Comparison of ENCODE assay signal across 16 mouse cellular contexts in the genomic region with DNA sequence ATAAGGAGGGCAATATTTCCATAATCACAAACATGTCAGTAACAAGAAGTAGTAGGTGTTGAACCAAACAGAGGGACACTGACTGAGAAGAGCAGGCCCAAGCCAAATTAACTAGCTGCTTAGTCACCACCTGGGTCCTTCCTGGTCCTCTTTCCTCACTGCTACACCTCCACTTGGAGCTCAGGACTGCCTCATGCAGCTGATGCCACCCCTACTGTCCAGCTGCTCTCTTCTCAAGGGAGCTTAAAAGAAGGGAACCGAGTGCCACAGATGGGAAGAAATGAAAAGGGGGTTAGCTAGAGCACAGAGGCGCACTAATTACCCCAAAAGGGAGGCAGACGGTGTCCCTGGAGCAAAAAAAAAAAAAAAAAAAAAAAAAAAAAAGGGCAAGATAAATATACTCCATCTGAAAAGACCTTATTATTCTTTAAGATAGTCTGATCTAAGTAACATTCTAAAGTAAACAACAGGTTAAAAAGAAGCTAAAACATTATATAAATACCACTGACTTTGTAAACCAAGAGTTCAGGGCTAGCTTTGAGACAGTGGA. TPM values are rescaled to one million over a fixed set of nuclear protein-coding genes. Genes with fewer than 3 reads are reported as not detected.
DNase-seq lines count a peak whose midpoint lies in the region; ATAC-seq and TF ChIP-seq lines count a peak whose summit lies in the region.
"Had no signal": no experiment of that assay in that cellular context is flagged by ENCODE, and none has a peak within 500 bp of the region (broad histone marks: within the 10 kb centered on the region; RNA-seq: fewer than 3 reads in every experiment).

No protein-coding gene starts in this region.

- H3K4me3 ChIP-seq in forebrain, embryonic 14.5 days (ENCODE audit: low read depth, low read length), result no peak overlapping the region
- no peak overlapping the region for H3K4me3 ChIP-seq in forebrain, embryonic 16.5 days (replicated peaks; ENCODE audit: low read length)
- no peak overlapping the region for H3K4me3 ChIP-seq in liver, embryonic 12.5 days
- H3K4me3 ChIP-seq: forebrain, embryonic 15.5 days; heart, embryonic 15.5 days; hindbrain, embryonic 15.5 days had no signal

- no peak for TF ChIP-seq CTCF in brain, embryonic 14.5 days (IDR thresholded peaks at IDR 0.05; ENCODE audit: borderline replicate concordance, extremely low read depth, insufficient read depth, insufficient read length)

- H3K27ac ChIP-seq in forebrain, embryonic 14.5 days (ENCODE audit: low read depth, low read length), result no peak overlapping the region
- H3K27ac ChIP-seq in forebrain, embryonic 16.5 days (ENCODE audit: low read length), result no peak overlapping the region
- H3K27ac ChIP-seq in liver, embryonic 12.5 days, result 0 out of 2 replicates have a peak overlapping the region, but pooled peaks have one; percentile 40
- H3K27ac ChIP-seq: forebrain, embryonic 15.5 days; heart, embryonic 15.5 days; hindbrain, embryonic 15.5 days had no signal

- ATAC-seq in forebrain, embryonic 14.5 days, result no peak
- no peak for ATAC-seq in forebrain, embryonic 16.5 days
- no peak for ATAC-seq in liver, embryonic 12.5 days
- ATAC-seq: activated CD4-positive, CD25-positive, alpha-beta regulatory T cell, adult 4 months; CD4-positive, CD25-positive, alpha-beta regulatory T cell, adult 4 months; forebrain, embryonic 15.5 days had no signal

- no peak overlapping the region for H3K9ac ChIP-seq in forebrain, embryonic 14.5 days (ENCODE audit: low read length)
- H3K9ac ChIP-seq in forebrain, embryonic 16.5 days (replicated peaks; ENCODE audit: low read depth, low read length), result no peak overlapping the region
- no peak overlapping the region for H3K9ac ChIP-seq in liver, embryonic 12.5 days
- H3K9ac ChIP-seq: forebrain, embryonic 15.5 days; heart, embryonic 15.5 days; hindbrain, embryonic 15.5 days had no signal

- DNase-seq in forebrain, embryonic 14.5 days (ENCODE audit: low spot score), result peak; percentile 19
- DNase-seq in liver, result no peak
- DNase-seq in 416B (ENCODE audit: low read depth), result peak; percentile 23
- DNase-seq in brain, embryonic 14.5 days (ENCODE audit: low read depth), result peak; percentile 53
- no peak for DNase-seq in kidney, postnatal 10 days
- DNase-seq: cerebellum, adult 11-12 months; gastrocnemius, postnatal 10 days; kidney, adult 11 months; kidney, postnatal 25 days had no signal

- WGBS in forebrain, embryonic 14.5 days, result 26% methylated on average over 3 of the region's 3 CpGs
- 29% methylated on average over 3 of the region's 3 CpGs for WGBS in forebrain, embryonic 16.5 days
- WGBS in liver, embryonic 12.5 days (ENCODE audit: insufficient replicate concordance), result 69% methylated on average over 3 of the region's 3 CpGs

- no peak overlapping the region for H3K4me2 ChIP-seq in forebrain, embryonic 14.5 days (ENCODE audit: low read length)
- H3K4me2 ChIP-seq in forebrain, embryonic 16.5 days (ENCODE audit: low read length), result no peak overlapping the region
- H3K4me2 ChIP-seq in liver, embryonic 12.5 days, result no peak overlapping the region
- H3K4me2 ChIP-seq: forebrain, embryonic 15.5 days; heart, embryonic 15.5 days; hindbrain, embryonic 15.5 days had no signal

- H3K4me1 ChIP-seq in forebrain, embryonic 14.5 days (ENCODE audit: control insufficient read depth, insufficient read depth, low read length), result peaks cover 23% of the 10 kb centered on the region
- peaks cover 27% of the 10 kb centered on the region for H3K4me1 ChIP-seq in forebrain, embryonic 16.5 days (replicated peaks; ENCODE audit: control insufficient read depth, insufficient read depth, low read length)
- H3K4me1 ChIP-seq in liver, embryonic 12.5 days, result peaks cover 48% of the 10 kb centered on the region

- H3K36me3 ChIP-seq in forebrain, embryonic 14.5 days (ENCODE audit: control insufficient read depth, insufficient read depth, low read length), result peaks cover 18% of the 10 kb centered on the region
- H3K36me3 ChIP-seq in forebrain, embryonic 16.5 days (ENCODE audit: control insufficient read depth, insufficient read depth), result no peaks in the 10 kb centered on the region; the same call in 1 of the 2 replicates
- H3K36me3 ChIP-seq in liver, embryonic 12.5 days, result peaks cover 33% of the 10 kb centered on the region
- H3K36me3 ChIP-seq: forebrain, embryonic 15.5 days; hindbrain, embryonic 15.5 days had no signal

- no peak for TF ChIP-seq POLR2A in brain, embryonic 14.5 days (IDR thresholded peaks at IDR 0.05; ENCODE audit: borderline replicate concordance, extremely low read depth, insufficient read depth, insufficient read length, poor library complexity, severe bottlenecking)

- H3K27me3 ChIP-seq in forebrain, embryonic 14.5 days (replicated peaks; ENCODE audit: control insufficient read depth, insufficient read depth, low read length), result no peaks in the 10 kb centered on the region
- H3K27me3 ChIP-seq in forebrain, embryonic 16.5 days (replicated peaks; ENCODE audit: control insufficient read depth, insufficient read depth, low read length), result no peaks in the 10 kb centered on the region
- H3K27me3 ChIP-seq in liver, embryonic 12.5 days (replicated peaks), result no peaks in the 10 kb centered on the region
- H3K27me3 ChIP-seq: forebrain, embryonic 15.5 days; heart, embryonic 15.5 days; hindbrain, embryonic 15.5 days had no signal

- no peaks in the 10 kb centered on the region for H3K9me3 ChIP-seq in forebrain, embryonic 14.5 days (replicated peaks; ENCODE audit: control insufficient read depth, low read length)
- H3K9me3 ChIP-seq in forebrain, embryonic 16.5 days (ENCODE audit: control insufficient read depth, low read length), result no peaks in the 10 kb centered on the region
- no peaks in the 10 kb centered on the region for H3K9me3 ChIP-seq in liver, embryonic 12.5 days (replicated peaks)
- H3K9me3 ChIP-seq: forebrain, embryonic 15.5 days; heart, embryonic 15.5 days; hindbrain, embryonic 15.5 days had no signal

RNA-seq across cellular contexts. Expression of a gene that starts 5.6 kb away (rescaled TPM):
- 13.4 and 17.1 TPM in 2 replicates for polyA plus RNA-seq in forebrain, embryonic 14.5 days (2014; fragmentation: Nextera tagmentation; extraction: Ambion mirVana)
- polyA plus RNA-seq in forebrain, embryonic 16.5 days (2015; fragmentation: Nextera tagmentation; extraction: Ambion mirVana), result 13.2 and 15.2 TPM in 2 replicates
- 4.4 and 4.5 TPM in 2 replicates for polyA plus RNA-seq in liver, embryonic 12.5 days (2016; fragmentation: Nextera tagmentation; extraction: Ambion mirVana)
- polyA plus RNA-seq in brain, embryonic 14.5 days (2012; rRNA removed), result 26.4 and 30.3 TPM in 2 replicates

Comparison
In these comparisons a context has a peak if more than half of its experiments do, and no peak if none do; other contexts are left out.
1. DNase-seq: peak in forebrain, embryonic 14.5 days (single experiment), 416B (single experiment) and brain, embryonic 14.5 days (single experiment); none in liver (single experiment) and kidney, postnatal 10 days (single experiment).